Mouse (Mus musculus): ENCODE results near the gene Cd109.

DNA sequence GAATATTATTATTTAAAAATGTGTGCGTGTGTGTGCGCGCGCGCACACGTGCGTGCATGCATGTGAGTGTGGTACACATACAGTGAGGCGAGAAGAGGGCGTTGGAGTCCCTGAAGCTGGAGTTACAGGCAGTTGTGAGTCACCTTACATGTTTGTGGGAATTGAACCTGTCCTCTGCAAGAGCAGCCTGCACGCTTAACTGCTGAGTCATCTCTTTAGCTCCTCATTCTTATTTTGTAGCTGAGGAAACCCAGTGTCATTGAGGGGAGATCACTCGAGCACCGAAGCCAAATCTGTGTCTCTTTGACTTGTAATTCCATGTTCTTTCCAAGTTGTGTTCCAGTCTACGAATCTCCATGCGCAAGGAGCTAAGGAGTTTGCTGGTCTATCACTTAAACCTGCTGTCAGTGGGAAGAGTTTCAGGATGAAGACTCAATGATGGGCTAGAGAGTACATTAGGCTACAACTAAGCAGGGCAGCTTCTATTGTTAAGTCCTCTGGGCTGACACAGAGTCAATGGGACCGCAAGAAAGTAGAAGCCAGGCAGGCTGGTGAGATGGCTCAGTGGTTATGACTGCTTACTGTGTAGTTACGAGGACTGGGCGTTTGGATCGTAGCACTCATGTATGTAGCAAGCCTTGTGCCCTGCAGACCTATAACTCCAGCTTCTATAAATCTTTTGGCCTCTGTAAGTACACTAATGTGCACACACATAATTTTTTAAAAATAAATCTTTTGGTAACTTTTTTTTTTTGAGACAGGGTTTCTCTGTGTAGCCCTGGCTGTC is 19.4 kb upstream of the Cd109 start:
- no peak for TF ChIP-seq CTCF (IDR thresholded peaks at IDR 0.05; ENCODE audit: low read depth, low read length)
- no peak for TF ChIP-seq POLR2A (IDR thresholded peaks at IDR 0.05; ENCODE audit: borderline replicate concordance, low read depth, low read length)
